ENCODE assay signal across 37 mouse cellular contexts in genomic region chr4:152196276-152196675, GRCm38 (mm10). TPM values are rescaled to one million over a fixed set of nuclear protein-coding genes. Genes with fewer than 3 reads are reported as not detected.
"Had no signal": no experiment of that assay in that cellular context is flagged by ENCODE, and none has a peak within 500 bp of the region (broad histone marks: within the 10 kb centered on the region; RNA-seq: fewer than 3 reads in every experiment).

No protein-coding gene starts in this region.

- H3K27ac ChIP-seq: limb, embryonic 10.5 days; limb, embryonic 12.5 days; limb, embryonic 13.5 days; limb, embryonic 15.5 days; liver, embryonic 12.5 days; liver, embryonic 13.5 days; liver, embryonic 14.5 days; liver, embryonic 15.5 days; lung, embryonic 15.5 days; macrophage; midbrain, embryonic 10.5 days; midbrain, embryonic 12.5 days; midbrain, embryonic 13.5 days; midbrain, embryonic 15.5 days had no signal

- H3K4me3 ChIP-seq: limb, embryonic 10.5 days; limb, embryonic 12.5 days; limb, embryonic 13.5 days; limb, embryonic 15.5 days; liver, embryonic 12.5 days; liver, embryonic 13.5 days; liver, embryonic 15.5 days; lung, embryonic 15.5 days; megakaryocyte, embryonic 14.5 days; midbrain, embryonic 10.5 days; midbrain, embryonic 12.5 days; midbrain, embryonic 13.5 days; midbrain, embryonic 15.5 days; myocyte had no signal

- DNase-seq: left cerebral cortex, postnatal 4 days; liver; liver, embryonic 13.5 days; liver, postnatal 0 days; lung, adult 18-20 months; lung, adult 2 months; lung, embryonic 14.5 days; lung, postnatal 10 days; lung, postnatal 14 days; lung, postnatal 36 days; lung, postnatal 4 days; midbrain, embryonic 14.5 days had no signal

RNA-seq across cellular contexts. Expression of gene Hes2, which starts 37.6 kb away (rescaled TPM):
- total RNA-seq: left cerebral cortex, adult 8-10 months; left cerebral cortex, postnatal 10 days; left cerebral cortex, postnatal 14 days; left cerebral cortex, postnatal 25 days; left cerebral cortex, postnatal 36 days; left cerebral cortex, postnatal 4 days; liver, adult 2 months; megakaryocyte progenitor cell, adult 5-6 weeks; megakaryocyte, adult 5-6 weeks; midbrain, postnatal 0 days; monocyte, adult 5-6 weeks had no signal
